Comparison of ENCODE assay signal across 11 mouse cellular contexts in the genomic region with DNA sequence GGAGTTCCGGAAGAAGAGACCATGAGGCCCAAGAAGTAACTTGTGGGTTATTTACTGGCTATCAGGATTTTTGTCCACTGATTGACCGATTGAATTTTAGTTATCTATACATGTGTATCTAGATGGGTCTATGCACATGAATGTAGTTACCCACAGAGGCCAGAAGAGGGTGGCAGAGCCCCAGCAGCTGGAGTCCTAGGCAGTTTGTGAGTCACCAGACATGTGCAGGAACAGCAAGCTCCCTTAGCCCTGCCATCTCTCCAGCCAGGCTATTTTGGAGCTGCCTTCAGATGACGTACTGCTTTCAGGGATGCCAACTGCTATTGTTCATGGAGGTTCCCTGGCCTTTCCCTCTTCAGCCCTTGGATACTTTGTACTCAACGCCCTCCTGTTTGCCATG. TPM values are rescaled to one million over a fixed set of nuclear protein-coding genes. Genes with fewer than 3 reads are reported as not detected.
DNase-seq lines count a peak whose midpoint lies in the region; ATAC-seq and TF ChIP-seq lines count a peak whose summit lies in the region.
"Had no signal": no experiment of that assay in that cellular context is flagged by ENCODE, and none has a peak within 500 bp of the region (broad histone marks: within the 10 kb centered on the region; RNA-seq: fewer than 3 reads in every experiment).

No protein-coding gene starts in this region.

- H3K79me2 ChIP-seq in MEL (ENCODE audit: control insufficient read depth, insufficient read depth, low read length, poor library complexity) = no peaks in the 10 kb centered on the region

- H3K27ac ChIP-seq in intestine, postnatal 0 days (ENCODE audit: low read depth, low read length) = no peak overlapping the region
- no peak overlapping the region for H3K27ac ChIP-seq in intestine, embryonic 16.5 days (ENCODE audit: low read length)
- no peak overlapping the region for H3K27ac ChIP-seq in MEL (ENCODE audit: control insufficient read depth, low read depth, low read length)
- H3K27ac ChIP-seq in forebrain, embryonic 14.5 days (ENCODE audit: low read depth, low read length) = no peak overlapping the region
- no peak overlapping the region for H3K27ac ChIP-seq in hindbrain, embryonic 16.5 days (ENCODE audit: low read depth, low read length)
- H3K27ac ChIP-seq: embryonic facial prominence, embryonic 13.5 days; neural tube, embryonic 12.5 days had no signal

- no peaks in the 10 kb centered on the region for H3K4me1 ChIP-seq in intestine, postnatal 0 days (replicated peaks; ENCODE audit: control insufficient read depth, insufficient read depth, low read length)
- peaks cover 6% of the 10 kb centered on the region; the same call in 1 of the 2 replicates for H3K4me1 ChIP-seq in intestine, embryonic 16.5 days (ENCODE audit: control insufficient read depth, insufficient read depth, low read length)
- H3K4me1 ChIP-seq in MEL (ENCODE audit: control insufficient read depth in 1 of 2, insufficient read depth in 2 of 2, low read length in 2 of 2) = no peaks in the 10 kb centered on the region
- H3K4me1 ChIP-seq in forebrain, embryonic 14.5 days (ENCODE audit: control insufficient read depth, insufficient read depth, low read length) = 0 out of 2 replicates have a peak, but pooled peaks cover 3% of the 10 kb centered on the region
- H3K4me1 ChIP-seq in hindbrain, embryonic 16.5 days (ENCODE audit: control insufficient read depth, insufficient read depth, low read depth, low read length) = no peaks in the 10 kb centered on the region; the same call in 1 of the 2 replicates

- H3K36me3 ChIP-seq in intestine, postnatal 0 days (ENCODE audit: control insufficient read depth, insufficient read depth) = no peaks in the 10 kb centered on the region
- no peaks in the 10 kb centered on the region for H3K36me3 ChIP-seq in intestine, embryonic 16.5 days (ENCODE audit: control insufficient read depth, insufficient read depth, low read length)
- H3K36me3 ChIP-seq in MEL (ENCODE audit: control insufficient read depth in 1 of 2, insufficient read depth in 2 of 2, low read length in 2 of 2) = no peaks in the 10 kb centered on the region
- H3K36me3 ChIP-seq in forebrain, embryonic 14.5 days (ENCODE audit: control insufficient read depth, insufficient read depth, low read length) = no peaks in the 10 kb centered on the region
- H3K36me3 ChIP-seq in hindbrain, embryonic 16.5 days (ENCODE audit: control insufficient read depth, insufficient read depth, low read length) = no peaks in the 10 kb centered on the region
- H3K36me3 ChIP-seq: embryonic facial prominence, embryonic 13.5 days; neural tube, embryonic 12.5 days had no signal

- no peak overlapping the region for H3K4me3 ChIP-seq in intestine, postnatal 0 days (ENCODE audit: low read depth, low read length)
- no peak overlapping the region for H3K4me3 ChIP-seq in intestine, embryonic 16.5 days (ENCODE audit: low read length)
- no peak overlapping the region for H3K4me3 ChIP-seq in MEL (ENCODE audit: control insufficient read depth in 1 of 2, insufficient read depth in 1 of 2, low read depth in 2 of 2, low read length in 2 of 2)
- H3K4me3 ChIP-seq in forebrain, embryonic 14.5 days (ENCODE audit: low read depth, low read length) = no peak overlapping the region
- H3K4me3 ChIP-seq in hindbrain, embryonic 16.5 days (ENCODE audit: low read length) = no peak overlapping the region
- H3K4me3 ChIP-seq: embryonic facial prominence, embryonic 13.5 days; neural tube, embryonic 12.5 days had no signal

- peak; percentile 92 for TF ChIP-seq RAD21 in MEL (IDR thresholded peaks at IDR 0.05; ENCODE audit: low read depth, low read length)

- H3K9me3 ChIP-seq in intestine, postnatal 0 days (ENCODE audit: control insufficient read depth) = no peaks in the 10 kb centered on the region
- H3K9me3 ChIP-seq in intestine, embryonic 16.5 days (ENCODE audit: control insufficient read depth, low read length) = 0 out of 2 replicates have a peak, but pooled peaks cover 3% of the 10 kb centered on the region
- H3K9me3 ChIP-seq in MEL (replicated peaks; ENCODE audit: insufficient read depth, low read length) = no peaks in the 10 kb centered on the region
- H3K9me3 ChIP-seq in forebrain, embryonic 14.5 days (replicated peaks; ENCODE audit: control insufficient read depth, low read length) = no peaks in the 10 kb centered on the region
- H3K9me3 ChIP-seq in hindbrain, embryonic 16.5 days (ENCODE audit: control insufficient read depth, low read length) = no peaks in the 10 kb centered on the region
- H3K9me3 ChIP-seq: embryonic facial prominence, embryonic 13.5 days; neural tube, embryonic 12.5 days had no signal

- H3K9ac ChIP-seq in intestine, postnatal 0 days (ENCODE audit: low read depth, low read length) = no peak overlapping the region
- no peak overlapping the region for H3K9ac ChIP-seq in intestine, embryonic 16.5 days (ENCODE audit: low read depth, low read length)
- H3K9ac ChIP-seq in MEL (ENCODE audit: control insufficient read depth, low read depth, low read length, poor library complexity, severe bottlenecking) = no peak overlapping the region
- no peak overlapping the region for H3K9ac ChIP-seq in forebrain, embryonic 14.5 days (ENCODE audit: low read length)
- H3K9ac ChIP-seq in hindbrain, embryonic 16.5 days (ENCODE audit: low read depth, low read length) = no peak overlapping the region
- H3K9ac ChIP-seq: embryonic facial prominence, embryonic 13.5 days; neural tube, embryonic 12.5 days had no signal

- intact Hi-C loops in gastrocnemius, postnatal 14 days (cut with DNase I; ENCODE audit: low total_unique reads) = loop anchor here (10.0 kb wide), 1 partner anchor 87 kb away; no protein-coding TSS in a partner anchor

- no peak for ATAC-seq in intestine, postnatal 0 days
- ATAC-seq in intestine, embryonic 16.5 days = no peak
- ATAC-seq in forebrain, embryonic 14.5 days = no peak
- no peak for ATAC-seq in hindbrain, embryonic 16.5 days

- 0 out of 2 replicates have a peak, but pooled peaks cover 5% of the 10 kb centered on the region for H3K27me3 ChIP-seq in intestine, postnatal 0 days (replicated peaks; ENCODE audit: control insufficient read depth, insufficient read depth, low read length)
- no peaks in the 10 kb centered on the region for H3K27me3 ChIP-seq in intestine, embryonic 16.5 days (replicated peaks; ENCODE audit: control insufficient read depth, insufficient read depth, low read length)
- H3K27me3 ChIP-seq in MEL (ENCODE audit: control insufficient read depth in 1 of 2, insufficient read depth in 2 of 2, low read length in 2 of 2) = peaks cover 0 to 4% of the 10 kb centered on the region in 2 experiments; a peak in 1 of 4 replicates
- no peaks in the 10 kb centered on the region for H3K27me3 ChIP-seq in forebrain, embryonic 14.5 days (replicated peaks; ENCODE audit: control insufficient read depth, insufficient read depth, low read length)
- H3K27me3 ChIP-seq in hindbrain, embryonic 16.5 days (replicated peaks; ENCODE audit: control insufficient read depth, insufficient read depth, low read length) = peaks cover 4% of the 10 kb centered on the region; the same call in 1 of the 2 replicates
- H3K27me3 ChIP-seq: neural tube, embryonic 12.5 days had no signal

- peak; percentile 75 for TF ChIP-seq CTCF in intestine, postnatal 0 days (IDR thresholded peaks at IDR 0.05; ENCODE audit: low read depth)
- TF ChIP-seq CTCF in MEL (IDR thresholded peaks at IDR 0.05 in 2 of 3, conservative IDR thresholded peaks at IDR 0.05 in 1 of 3; ENCODE audit: control insufficient read depth in 1 of 3, insufficient read depth in 1 of 3, low read depth in 2 of 3, low read length in 3 of 3, poor library complexity in 1 of 3, severe bottlenecking in 1 of 3) = peak; percentile 85 to 86 (median 85)

- no peak for TF ChIP-seq POLR2A in MEL (IDR thresholded peaks at IDR 0.05; ENCODE audit: control insufficient read depth in 1 of 2, insufficient read depth in 1 of 2, low read depth in 1 of 2, low read length in 2 of 2, poor library complexity in 1 of 2)

- DNase-seq in 416B (ENCODE audit: low read depth) (peak; percentile 76), MEL (ENCODE audit: low read depth, low spot score) (peak; percentile 74)
- peak; percentile 49 for DNase-seq in gastrocnemius, postnatal 14 days
- DNase-seq in urinary bladder, adult 2 months (ENCODE audit: low spot score) = no peak
- DNase-seq in forebrain, embryonic 14.5 days (ENCODE audit: low spot score) = no peak

- H3K4me2 ChIP-seq in intestine, postnatal 0 days (replicated peaks; ENCODE audit: low read depth) = no peak overlapping the region
- H3K4me2 ChIP-seq in intestine, embryonic 16.5 days (ENCODE audit: low read depth, low read length) = no peak overlapping the region
- H3K4me2 ChIP-seq in forebrain, embryonic 14.5 days (ENCODE audit: low read length) = no peak overlapping the region
- no peak overlapping the region for H3K4me2 ChIP-seq in hindbrain, embryonic 16.5 days (ENCODE audit: low read length)
- H3K4me2 ChIP-seq: embryonic facial prominence, embryonic 13.5 days; neural tube, embryonic 12.5 days had no signal

- TF ChIP-seq EP300 in MEL (IDR thresholded peaks at IDR 0.05; ENCODE audit: low read depth in 1 of 2, low read length in 2 of 2) = no peak

- 86% methylated on average over 4 of the region's 4 CpGs for WGBS in intestine, postnatal 0 days
- WGBS in intestine, embryonic 16.5 days = 92% methylated on average over 4 of the region's 4 CpGs
- WGBS in forebrain, embryonic 14.5 days = 84% methylated on average over 4 of the region's 4 CpGs
- 89% methylated on average over 4 of the region's 4 CpGs for WGBS in hindbrain, embryonic 16.5 days

RNA-seq across cellular contexts. Expression of a gene that starts 5.3 kb away (rescaled TPM):
- 0.05 and 0.07 TPM in 2 replicates for polyA plus RNA-seq in intestine, postnatal 0 days (2015; fragmentation: Nextera tagmentation; extraction: Ambion mirVana)
- 0.31 and 0.43 TPM in 2 replicates for polyA plus RNA-seq in intestine, embryonic 16.5 days (2015; fragmentation: Nextera tagmentation; extraction: Ambion mirVana)
- not detected in 2 replicates for total RNA-seq in MEL (2012; rRNA removed)
- under 1 TPM in 1 of 2 experiments, not detected in 1; 0.22 TPM for polyA plus RNA-seq in MEL (2012; ENCODE audit: insufficient read depth in 1 of 2, insufficient read length in 2 of 2, low read depth in 1 of 2, low replicate concordance in 2 of 2, missing spikeins in 1 of 2)
- under 1 TPM in 1 of 2 experiments, not detected in 1; 0.12 TPM for total RNA-seq in gastrocnemius, postnatal 14 days (2021)
- 3.2 and 4.2 TPM in 2 replicates for polyA plus RNA-seq in urinary bladder, adult 2 months (2012; rRNA removed)
- 0.33 and 0.70 TPM in 2 replicates for polyA plus RNA-seq in forebrain, embryonic 14.5 days (2014; fragmentation: Nextera tagmentation; extraction: Ambion mirVana)
- polyA plus RNA-seq in hindbrain, embryonic 16.5 days (2015; fragmentation: Nextera tagmentation; extraction: Ambion mirVana) = 0.77 and 2.9 TPM in 2 replicates

RNA-seq across cellular contexts. Expression of a gene that starts 14.3 kb away (rescaled TPM):
- 6.3 and 6.5 TPM in 2 replicates for polyA plus RNA-seq in intestine, postnatal 0 days (2015; fragmentation: Nextera tagmentation; extraction: Ambion mirVana)
- polyA plus RNA-seq in intestine, embryonic 16.5 days (2015; fragmentation: Nextera tagmentation; extraction: Ambion mirVana) = 16.9 and 17.3 TPM in 2 replicates
- not detected in 2 replicates for total RNA-seq in MEL (2012; rRNA removed)
- polyA plus RNA-seq in MEL (2012; ENCODE audit: insufficient read depth in 1 of 2, insufficient read length in 2 of 2, low read depth in 1 of 2, low replicate concordance in 2 of 2, missing spikeins in 1 of 2) = under 1 TPM in 1 of 2 experiments, not detected in 1; 0.36 TPM
- 10 to 100 TPM; 11.6 to 11.7 TPM for total RNA-seq in gastrocnemius, postnatal 14 days (2021)
- polyA plus RNA-seq in urinary bladder, adult 2 months (2012; rRNA removed) = 72.3 and 76.4 TPM in 2 replicates
- polyA plus RNA-seq in forebrain, embryonic 14.5 days (2014; fragmentation: Nextera tagmentation; extraction: Ambion mirVana) = 10.5 and 12.1 TPM in 2 replicates
- 20.7 and 22.4 TPM in 2 replicates for polyA plus RNA-seq in hindbrain, embryonic 16.5 days (2015; fragmentation: Nextera tagmentation; extraction: Ambion mirVana)

RNA-seq across cellular contexts. Expression of a gene that starts 49.3 kb away (rescaled TPM):
- polyA plus RNA-seq in intestine, postnatal 0 days (2015; fragmentation: Nextera tagmentation; extraction: Ambion mirVana) = 16.4 and 17.5 TPM in 2 replicates
- 3.1 and 3.7 TPM in 2 replicates for polyA plus RNA-seq in intestine, embryonic 16.5 days (2015; fragmentation: Nextera tagmentation; extraction: Ambion mirVana)
- total RNA-seq in MEL (2012; rRNA removed) = 1.3 and 1.4 TPM in 2 replicates
- 1 to 10 TPM in 1 of 2 experiments, not detected in 1; 1.9 TPM for polyA plus RNA-seq in MEL (2012; ENCODE audit: insufficient read depth in 1 of 2, insufficient read length in 2 of 2, low read depth in 1 of 2, low replicate concordance in 2 of 2, missing spikeins in 1 of 2)
- 1 to 10 TPM; 1.1 to 1.3 TPM for total RNA-seq in gastrocnemius, postnatal 14 days (2021)
- polyA plus RNA-seq in urinary bladder, adult 2 months (2012; rRNA removed) = 206 and 222 TPM in 2 replicates
- 1.3 TPM in 2 replicates for polyA plus RNA-seq in forebrain, embryonic 14.5 days (2014; fragmentation: Nextera tagmentation; extraction: Ambion mirVana)
- polyA plus RNA-seq in hindbrain, embryonic 16.5 days (2015; fragmentation: Nextera tagmentation; extraction: Ambion mirVana) = 3.7 and 5.1 TPM in 2 replicates

RNA-seq across cellular contexts. Expression of a gene that starts 51.4 kb away (rescaled TPM):
- not detected in 2 replicates for polyA plus RNA-seq in intestine, postnatal 0 days (2015; fragmentation: Nextera tagmentation; extraction: Ambion mirVana)
- not detected in 2 replicates for polyA plus RNA-seq in intestine, embryonic 16.5 days (2015; fragmentation: Nextera tagmentation; extraction: Ambion mirVana)
- not detected in 2 replicates for total RNA-seq in MEL (2012; rRNA removed)
- polyA plus RNA-seq in MEL (2012; ENCODE audit: insufficient read depth in 1 of 2, insufficient read length in 2 of 2, low read depth in 1 of 2, low replicate concordance in 2 of 2, missing spikeins in 1 of 2) = not detected
- total RNA-seq in gastrocnemius, postnatal 14 days (2021) = not detected
- 0.03 and 0.07 TPM in 2 replicates for polyA plus RNA-seq in urinary bladder, adult 2 months (2012; rRNA removed)
- polyA plus RNA-seq in forebrain, embryonic 14.5 days (2014; fragmentation: Nextera tagmentation; extraction: Ambion mirVana) = not detected in 2 replicates
- polyA plus RNA-seq in hindbrain, embryonic 16.5 days (2015; fragmentation: Nextera tagmentation; extraction: Ambion mirVana) = not detected in 2 replicates
- total RNA-seq: layer of hippocampus, postnatal 14 days had no signal
- polyA plus RNA-seq: embryonic facial prominence, embryonic 13.5 days; neural tube, embryonic 12.5 days had no signal

RNA-seq across cellular contexts. Expression of a gene that starts 55.0 kb away (rescaled TPM):
- polyA plus RNA-seq in intestine, postnatal 0 days (2015; fragmentation: Nextera tagmentation; extraction: Ambion mirVana) = 3.6 and 5.1 TPM in 2 replicates
- polyA plus RNA-seq in intestine, embryonic 16.5 days (2015; fragmentation: Nextera tagmentation; extraction: Ambion mirVana) = 13.7 and 14.9 TPM in 2 replicates
- 76.2 and 83.3 TPM in 2 replicates for total RNA-seq in MEL (2012; rRNA removed)
- 100 to 1,000 TPM in 1 of 2 experiments, 10 to 100 TPM in 1; 90.9 to 197 TPM for polyA plus RNA-seq in MEL (2012; ENCODE audit: insufficient read depth in 1 of 2, insufficient read length in 2 of 2, low read depth in 1 of 2, low replicate concordance in 2 of 2, missing spikeins in 1 of 2)
- under 1 TPM; 0.31 to 0.96 TPM for total RNA-seq in gastrocnemius, postnatal 14 days (2021)
- 25.3 and 25.4 TPM in 2 replicates for polyA plus RNA-seq in urinary bladder, adult 2 months (2012; rRNA removed)
- 3.8 and 4.0 TPM in 2 replicates for polyA plus RNA-seq in forebrain, embryonic 14.5 days (2014; fragmentation: Nextera tagmentation; extraction: Ambion mirVana)
- polyA plus RNA-seq in hindbrain, embryonic 16.5 days (2015; fragmentation: Nextera tagmentation; extraction: Ambion mirVana) = 4.7 and 5.0 TPM in 2 replicates

Comparison
In these comparisons a context has a peak if more than half of its experiments do, and no peak if none do; other contexts are left out.
1. DNase-seq: peak in 416B (single experiment), MEL (single experiment) and gastrocnemius, postnatal 14 days (single experiment); none in urinary bladder, adult 2 months (single experiment) and forebrain, embryonic 14.5 days (single experiment).
2. RNA of a gene that starts 49.3 kb away (polyA plus RNA-seq): 206 to 222 TPM in urinary bladder, adult 2 months; 16.4 to 17.5 TPM in intestine, postnatal 0 days, 3.7 to 5.1 TPM in hindbrain, embryonic 16.5 days, 3.1 to 3.7 TPM in intestine, embryonic 16.5 days, 1.9 TPM in MEL and 1.3 TPM in forebrain, embryonic 14.5 days; every median in the first group is over 10 times any median in the second.